Mouse (Mus musculus) lung, postnatal 4 days (tissue): ENCODE results near the gene Kbtbd6.

ENCODE experiments used
- DNase-seq, 2 experiments: peaks; one replicate each; pipeline ENCODE4 v3.0.0; 2021

Kbtbd6 gene

DNA sequence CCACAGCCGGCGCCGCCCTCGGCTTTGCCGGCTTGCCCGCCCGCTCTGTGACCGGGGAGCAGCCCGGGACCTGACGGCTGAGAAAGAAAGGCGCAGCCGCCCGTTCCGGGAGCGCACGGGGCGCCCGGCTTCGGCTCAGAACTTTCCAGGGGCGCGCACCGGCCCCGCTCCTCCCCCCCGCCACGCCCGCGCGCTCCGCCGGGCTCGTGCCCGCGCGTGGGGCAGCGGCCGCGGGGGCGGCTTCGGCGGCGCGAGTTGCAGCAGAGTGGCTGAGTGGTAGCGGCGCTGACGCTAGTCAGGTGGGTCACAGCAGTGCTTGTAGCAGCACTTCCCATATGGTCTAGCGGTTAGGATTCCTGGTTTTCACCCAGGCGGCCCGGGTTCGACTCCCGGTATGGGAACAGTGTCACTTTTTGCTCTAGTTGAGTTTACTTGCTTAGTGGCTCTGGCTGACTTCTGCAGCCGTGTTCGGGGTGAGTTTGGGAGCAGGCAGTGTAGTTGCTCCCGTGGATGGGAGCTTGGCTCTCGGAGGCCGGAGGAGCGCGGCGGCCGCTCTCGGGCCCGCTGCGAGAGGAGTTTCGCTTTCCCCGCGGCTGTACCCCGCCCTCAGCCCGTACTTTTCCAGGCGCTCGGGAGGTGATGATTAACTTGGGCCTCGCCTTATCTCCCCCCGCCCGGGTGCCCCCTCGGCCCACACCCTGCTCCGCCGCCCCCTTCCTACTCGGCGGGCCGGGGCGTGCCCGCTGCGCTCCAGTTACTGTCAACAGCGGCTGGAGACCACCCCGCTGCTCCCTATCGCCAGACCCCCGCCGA lies 29.9 kb downstream of the Kbtbd6 start, which contains the start of gene Wbp4:
Gene Wbp4 (minus strand): TSS at position 182 of the 813 bp plus-strand sequence.
- DNase-seq, result peak; percentile 95

GRCm38 (mm10) chr14:79482251-79482661 lies 30.6 kb downstream of the Kbtbd6 start:
- peak; percentile 49 to 52 for DNase-seq

GRCm38 (mm10) chr14:79482747-79483355 lies 31.2 kb downstream of the Kbtbd6 start:
- peak in 1 of 2 experiments; percentile 15 for DNase-seq

- DNase-seq, result peak in 1 of 2 experiments; percentile 35
Observed at GRCm38 (mm10) chr14:79483611-79484120, 32.0 kb downstream of the Kbtbd6 start.

GRCm38 (mm10) chr14:79486617-79486992 lies 35.0 kb downstream of the Kbtbd6 start:
- no peak for DNase-seq

GRCm38 (mm10) chr14:79486993-79487731 lies 35.5 kb downstream of the Kbtbd6 start:
- DNase-seq, result peak; percentile 38 to 40

DNA sequence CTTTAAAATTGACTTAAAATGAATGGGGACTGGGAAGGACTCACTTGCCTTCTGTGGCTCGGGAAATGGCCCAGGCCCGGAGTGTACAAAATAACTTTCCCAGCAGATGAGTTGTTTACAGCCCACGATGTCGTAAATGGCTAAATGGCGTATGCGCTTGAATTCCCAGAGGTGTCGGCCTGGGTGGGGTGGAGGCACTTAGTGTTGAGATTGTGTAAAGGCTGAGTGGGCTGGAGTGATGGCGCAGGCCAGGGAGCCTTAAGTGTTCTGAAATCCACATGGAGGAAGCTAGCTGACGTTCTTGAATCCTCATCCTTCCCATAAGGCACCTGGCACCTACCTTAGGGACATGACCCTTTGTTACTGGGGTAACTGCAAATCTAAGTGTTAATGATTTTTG lies 36.9 kb downstream of the Kbtbd6 start:
- peak; percentile 57 to 72 for DNase-seq

DNA sequence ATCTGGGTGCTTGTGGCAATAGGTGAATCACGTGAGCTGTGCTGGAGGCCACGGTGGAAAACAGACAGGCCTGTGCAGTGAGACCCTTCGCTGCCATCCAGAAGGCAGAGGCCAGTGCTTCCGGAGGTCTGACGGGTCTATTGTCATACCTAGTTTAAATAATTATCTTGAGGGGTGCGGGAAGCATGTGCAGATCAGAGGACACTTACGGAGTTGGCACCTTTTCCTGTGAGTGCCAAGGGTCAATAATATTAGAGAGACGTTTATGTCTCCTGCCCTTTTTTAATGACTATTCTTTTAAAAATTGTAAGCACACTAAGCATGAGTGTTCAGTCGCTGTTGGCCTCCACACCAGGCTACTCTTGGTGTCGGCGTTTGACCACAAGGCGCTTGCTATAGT lies 37.5 kb downstream of the Kbtbd6 start:
- DNase-seq, result no peak

GRCm38 (mm10) chr14:79490246-79490645 lies 38.6 kb downstream of the Kbtbd6 start:
- no peak for DNase-seq

DNA sequence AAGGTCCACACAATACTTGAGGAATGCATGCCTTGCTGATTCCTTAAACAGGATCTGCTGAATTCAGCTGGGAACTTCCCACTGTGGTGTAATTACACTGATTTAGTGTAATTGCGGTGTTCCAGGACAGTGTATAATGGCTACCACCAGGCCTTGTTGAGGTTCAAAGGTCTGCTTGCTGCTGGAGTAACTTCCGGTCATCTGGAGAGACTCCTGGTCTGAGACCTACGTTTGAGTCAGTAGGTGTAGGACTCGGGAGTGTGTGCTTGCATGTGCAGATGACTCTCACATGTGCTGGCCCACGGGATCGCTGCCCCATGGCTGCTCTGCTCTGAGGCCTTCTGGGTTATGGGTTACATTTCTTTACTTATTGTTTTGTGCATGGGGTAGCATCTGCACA lies 42.7 kb downstream of the Kbtbd6 start:
- DNase-seq, result no peak

DNA sequence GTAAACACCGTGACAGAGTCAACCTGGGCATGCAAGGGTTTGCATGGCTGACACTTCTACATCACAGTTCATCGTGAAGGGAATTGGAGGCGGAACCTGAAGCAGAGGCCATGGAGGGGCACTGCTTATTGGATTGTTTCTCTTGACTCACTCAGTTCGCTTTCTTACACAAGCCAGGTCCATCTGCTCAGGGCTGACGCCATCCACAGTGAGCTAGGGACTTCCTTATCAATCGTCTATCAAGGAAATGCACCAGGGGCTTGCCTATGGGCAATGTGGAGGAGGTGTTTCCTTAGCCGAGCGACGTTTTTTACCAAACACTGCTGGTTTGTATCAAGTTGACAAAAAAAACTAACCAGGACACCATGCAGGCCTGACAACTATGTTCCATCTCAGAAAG lies 47.7 kb downstream of the Kbtbd6 start:
- DNase-seq, result no peak

GRCm38 (mm10) chr14:79500756-79501155 lies 49.1 kb downstream of the Kbtbd6 start:
- no peak for DNase-seq

GRCm38 (mm10) chr14:79503371-79504075 lies 51.9 kb downstream of the Kbtbd6 start:
- peak; percentile 64 to 80 for DNase-seq
